Comparison of ENCODE assay signal across 8 mouse cellular contexts in the genomic region with DNA sequence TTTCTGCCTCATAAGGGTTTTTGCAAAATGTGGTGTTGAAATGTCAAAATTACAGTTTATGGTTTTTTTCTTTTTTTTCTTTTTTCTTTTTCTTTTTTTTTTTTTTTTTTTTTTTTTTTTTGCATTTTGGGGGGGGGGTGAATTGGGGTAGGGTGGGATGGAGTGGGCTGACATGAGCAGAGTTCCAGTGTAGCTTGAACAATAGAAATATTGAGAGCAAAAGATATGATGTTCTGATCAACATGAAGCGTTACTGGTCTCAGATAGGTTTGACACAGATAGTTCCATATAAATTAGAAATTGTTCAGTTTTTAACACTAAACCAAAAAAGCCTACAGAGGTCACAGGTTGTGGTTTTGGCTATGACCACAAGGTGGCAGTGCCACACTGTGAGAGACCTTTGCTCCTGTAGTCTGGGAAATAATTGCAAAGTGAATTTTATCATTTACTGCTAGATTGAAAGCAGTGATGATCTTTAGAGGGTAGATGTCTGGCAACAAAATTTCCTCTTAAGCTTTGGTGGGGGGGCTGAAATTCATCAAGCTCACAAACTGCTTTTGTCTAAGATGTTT. TPM values are rescaled to one million over a fixed set of nuclear protein-coding genes. Genes with fewer than 3 reads are reported as not detected.
DNase-seq lines count a peak whose midpoint lies in the region; ATAC-seq and TF ChIP-seq lines count a peak whose summit lies in the region.

No protein-coding gene starts in this region.

- H3K36me3 ChIP-seq in heart, postnatal 0 days (replicated peaks; ENCODE audit: control insufficient read depth, insufficient read depth, low read length), result no peaks in the 10 kb centered on the region
- no peaks in the 10 kb centered on the region for H3K36me3 ChIP-seq in heart, embryonic 12.5 days
- no peaks in the 10 kb centered on the region for H3K36me3 ChIP-seq in hindbrain, embryonic 13.5 days
- H3K36me3 ChIP-seq in midbrain, embryonic 10.5 days, result no peaks in the 10 kb centered on the region
- H3K36me3 ChIP-seq in splenic B cell, adult 2 months (ENCODE audit: control insufficient read depth, insufficient read depth, low read length, poor library complexity, severe bottlenecking), result no peaks in the 10 kb centered on the region

- no peak overlapping the region for H3K27ac ChIP-seq in heart, postnatal 0 days (ENCODE audit: low read depth)
- H3K27ac ChIP-seq in heart, embryonic 12.5 days (ENCODE audit: poor library complexity, severe bottlenecking), result no peak overlapping the region
- no peak overlapping the region for H3K27ac ChIP-seq in hindbrain, embryonic 13.5 days
- H3K27ac ChIP-seq in midbrain, embryonic 10.5 days (replicated peaks), result no peak overlapping the region

- DNase-seq in heart, postnatal 0 days (ENCODE audit: low spot score), result no peak
- peak; percentile 20 for DNase-seq in WW6 (ENCODE audit: low read depth, low spot score)
- peak; percentile 28 to 31 for DNase-seq in layer of hippocampus, postnatal 36 days
- DNase-seq in midbrain, embryonic 10.5 days (ENCODE audit: low spot score), result peak; percentile 55
- DNase-seq in splenic B cell, adult 2 months (ENCODE audit: low read depth, low spot score), result peak; percentile 7

- WGBS in heart, postnatal 0 days, result 14% methylated on average over 1 of the region's 1 CpGs
- WGBS in heart, embryonic 12.5 days, result 33% methylated on average over 1 of the region's 1 CpGs
- 32% methylated on average over 1 of the region's 1 CpGs for WGBS in hindbrain, embryonic 13.5 days
- 32% methylated on average over 1 of the region's 1 CpGs for WGBS in midbrain, embryonic 10.5 days

- H3K4me1 ChIP-seq in heart, postnatal 0 days (ENCODE audit: control insufficient read depth, insufficient read depth), result no peaks in the 10 kb centered on the region
- no peaks in the 10 kb centered on the region for H3K4me1 ChIP-seq in heart, embryonic 12.5 days (replicated peaks)
- H3K4me1 ChIP-seq in hindbrain, embryonic 13.5 days (replicated peaks), result no peaks in the 10 kb centered on the region
- no peaks in the 10 kb centered on the region for H3K4me1 ChIP-seq in midbrain, embryonic 10.5 days

- H3K9me3 ChIP-seq in heart, postnatal 0 days (replicated peaks; ENCODE audit: control insufficient read depth, low read length), result no peaks in the 10 kb centered on the region
- no peaks in the 10 kb centered on the region for H3K9me3 ChIP-seq in heart, embryonic 12.5 days (replicated peaks)
- no peaks in the 10 kb centered on the region for H3K9me3 ChIP-seq in hindbrain, embryonic 13.5 days
- no peaks in the 10 kb centered on the region for H3K9me3 ChIP-seq in midbrain, embryonic 10.5 days (replicated peaks)

- no peak overlapping the region for H3K4me2 ChIP-seq in heart, postnatal 0 days (ENCODE audit: low read depth, low read length)
- H3K4me2 ChIP-seq in heart, embryonic 12.5 days, result no peak overlapping the region
- H3K4me2 ChIP-seq in hindbrain, embryonic 13.5 days, result no peak overlapping the region

- no peak overlapping the region for H3K9ac ChIP-seq in heart, postnatal 0 days (replicated peaks; ENCODE audit: low read depth, low read length)
- H3K9ac ChIP-seq in heart, embryonic 12.5 days, result no peak overlapping the region
- no peak overlapping the region for H3K9ac ChIP-seq in hindbrain, embryonic 13.5 days

- no peaks in the 10 kb centered on the region for H3K27me3 ChIP-seq in heart, postnatal 0 days (ENCODE audit: control insufficient read depth, insufficient read depth, low read length)
- H3K27me3 ChIP-seq in heart, embryonic 12.5 days (replicated peaks), result no peaks in the 10 kb centered on the region
- no peaks in the 10 kb centered on the region for H3K27me3 ChIP-seq in hindbrain, embryonic 13.5 days
- no peaks in the 10 kb centered on the region for H3K27me3 ChIP-seq in midbrain, embryonic 10.5 days (ENCODE audit: low read depth, poor library complexity, severe bottlenecking)
- no peaks in the 10 kb centered on the region for H3K27me3 ChIP-seq in splenic B cell, adult 2 months (ENCODE audit: control insufficient read depth, insufficient read depth, low read length, poor library complexity, severe bottlenecking)

- TF ChIP-seq EP300 in heart, postnatal 0 days (IDR thresholded peaks at IDR 0.05; ENCODE audit: low read depth), result no peak

- ATAC-seq in heart, postnatal 0 days (ENCODE audit: insufficient read depth, low read depth), result no peak
- no peak for ATAC-seq in heart, embryonic 12.5 days (ENCODE audit: insufficient number of reproducible peaks, low FRiP score)
- peak; percentile 98 for ATAC-seq in common myeloid progenitor, adult 5-6 weeks (replicated peaks; ENCODE audit: low read depth, poor library complexity, severe bottlenecking)
- peak; percentile 80 for ATAC-seq in hindbrain, embryonic 13.5 days (ENCODE audit: low FRiP score)

- peak; percentile 63 for TF ChIP-seq CTCF in heart, postnatal 0 days (IDR thresholded peaks at IDR 0.05; ENCODE audit: low read depth)

- no peak overlapping the region for H3K4me3 ChIP-seq in heart, postnatal 0 days (ENCODE audit: low read depth, low read length)
- no peak overlapping the region for H3K4me3 ChIP-seq in heart, embryonic 12.5 days
- H3K4me3 ChIP-seq in hindbrain, embryonic 13.5 days, result no peak overlapping the region
- no peak overlapping the region for H3K4me3 ChIP-seq in midbrain, embryonic 10.5 days

RNA-seq across cellular contexts. Expression of gene Adcyap1, which starts 40.5 kb away (rescaled TPM):
- not detected in 2 replicates for total RNA-seq in heart, postnatal 0 days (2014; rRNA removed; ENCODE audit: low replicate concordance)
- not detected in 2 replicates for polyA plus RNA-seq in heart, postnatal 0 days (2015; fragmentation: Nextera tagmentation; extraction: Ambion mirVana)
- 0.09 and 0.49 TPM in 2 replicates for polyA plus RNA-seq in heart, embryonic 12.5 days (2016; fragmentation: Nextera tagmentation; extraction: Ambion mirVana)
- total RNA-seq in common myeloid progenitor, adult 5-6 weeks (2017), result not detected in 2 replicates
- polyA plus RNA-seq in hindbrain, embryonic 13.5 days (2015; fragmentation: Nextera tagmentation; extraction: Ambion mirVana), result 27.2 and 27.7 TPM in 2 replicates
- 1 to 10 TPM; 7.3 to 8.4 TPM for total RNA-seq in layer of hippocampus, postnatal 36 days (2021)
- 2.9 and 8.8 TPM in 2 replicates for polyA plus RNA-seq in midbrain, embryonic 10.5 days (2016; fragmentation: Nextera tagmentation; extraction: Ambion mirVana)

Comparison
In these comparisons a context has a peak if more than half of its experiments do, and no peak if none do; other contexts are left out.
1. ATAC-seq: peak in common myeloid progenitor, adult 5-6 weeks (single experiment) and hindbrain, embryonic 13.5 days (single experiment); none in heart, postnatal 0 days (single experiment) and heart, embryonic 12.5 days (single experiment).